Mouse (Mus musculus) lung, embryonic 16.5 days (tissue): ENCODE results near the gene Ccdc8. TPM values are rescaled to one million over a fixed set of nuclear protein-coding genes. Genes with fewer than 3 reads are reported as not detected.
A peak's percentile ranks its signal among the peaks of the same experiment; 100 is the strongest.

Experiments used
- ATAC-seq: fragments of 200-750 bp; cut with Nextera tagmentation; 2 replicates; pipeline ENCODE4 v1.8.0; 2017; ENCODE audit warnings: low read depth, mild to moderate bottlenecking, moderate library complexity
- H3K27ac ChIP-seq: fragments of 300-500 bp; sonication (generic); 2 replicates; pipeline ENCODE4 v1.5.1; 2014; ENCODE audit warnings: mild to moderate bottlenecking, control low read depth, low read length
- H3K27me3 ChIP-seq: fragments of 300-500 bp; sonication (generic); 2 replicates; pipeline ENCODE4 v1.6.1; 2014; ENCODE audit warnings: low read depth, low read length, mixed read lengths; ENCODE audit not compliant: control insufficient read depth, insufficient read depth
- H3K36me3 ChIP-seq: fragments of 300-500 bp; sonication (generic); 2 replicates; pipeline ENCODE4 v1.6.1; 2014; ENCODE audit warnings: low read length; ENCODE audit not compliant: control insufficient read depth, insufficient read depth
- H3K4me1 ChIP-seq: fragments of 300-500 bp; sonication (generic); replicated peaks from 2 replicates; pipeline ENCODE4 v1.6.1; 2014; ENCODE audit warnings: low read length, mixed read lengths; ENCODE audit not compliant: control insufficient read depth, insufficient read depth
- H3K4me2 ChIP-seq: fragments of 300-500 bp; sonication (generic); 2 replicates; pipeline ENCODE4 v1.6.1; 2014; ENCODE audit warnings: low read depth, low read length, control low read depth
- H3K4me3 ChIP-seq: fragments of 300-500 bp; sonication (generic); 2 replicates; pipeline ENCODE4 v1.5.1; 2014; ENCODE audit warnings: mild to moderate bottlenecking, low read length, control low read depth
- H3K9ac ChIP-seq: fragments of 300-500 bp; sonication (generic); 2 replicates; pipeline ENCODE4 v1.6.1; 2014; ENCODE audit warnings: low read length, control low read depth
- H3K9me3 ChIP-seq: fragments of 300-500 bp; sonication (generic); 2 replicates; pipeline ENCODE4 v1.6.1; 2016; ENCODE audit warnings: low read length; ENCODE audit not compliant: control insufficient read depth
- WGBS: fragments of 180-500 bp; shearing (Covaris S2); extraction: QIAGEN DNeasy Blood & Tissue Kit; methylation state at CpG from one replicate; pipeline ENCODE4 v1.1.7; 2014; 5-methylcytosine and 5-hydroxymethylcytosine counted together
- polyA plus RNA-seq: library from polyadenylated mRNA; unstranded; fragments of >200 nt; fragmentation: Nextera tagmentation; extraction: Ambion mirVana; gene quantifications from 2 replicates; pipeline ENCODE4 v1.2.1, GENCODE M21; 2015

Gene Ccdc8
- polyA plus RNA-seq, 1 experiment from 2014 or later: 43.8 TPM

GRCm38 (mm10) chr7:17002375-17003195, 10.1 kb downstream of the Ccdc8 start:
- H3K9me3 ChIP-seq: no peaks in the 10 kb centered on the region
- H3K36me3 ChIP-seq: peaks cover 38% of the 10 kb centered on the region
- no peak overlapping the region for H3K4me3 ChIP-seq
- no peaks in the 10 kb centered on the region for H3K27me3 ChIP-seq
- ATAC-seq: peak; percentile 66
- no peak overlapping the region for H3K4me2 ChIP-seq
- 11% methylated on average over 7 of the region's 7 CpGs for WGBS
- peaks cover 13% of the 10 kb centered on the region for H3K4me1 ChIP-seq
- no peak overlapping the region for H3K9ac ChIP-seq
- peak overlapping the region; percentile 30; the same call in 1 of the 2 replicates for H3K27ac ChIP-seq

GRCm38 (mm10) chr7:17003230-17003960, 10.9 kb downstream of the Ccdc8 start:
- peak; percentile 18 for ATAC-seq
- H3K27me3 ChIP-seq: no peaks in the 10 kb centered on the region
- no peak overlapping the region for H3K4me3 ChIP-seq
- 0 out of 2 replicates have a peak overlapping the region, but pooled peaks have one; percentile 30 for H3K27ac ChIP-seq
- H3K4me1 ChIP-seq: peaks cover 9% of the 10 kb centered on the region; the same call in 1 of the 2 replicates
- H3K4me2 ChIP-seq: no peak overlapping the region
- WGBS: 62% methylated on average over 7 of the region's 7 CpGs
- no peaks in the 10 kb centered on the region for H3K9me3 ChIP-seq
- no peak overlapping the region for H3K9ac ChIP-seq
- peaks cover 44% of the 10 kb centered on the region for H3K36me3 ChIP-seq

GRCm38 (mm10) chr7:17004716-17005115, 12.2 kb downstream of the Ccdc8 start:
- ATAC-seq: no peak
- H3K27ac ChIP-seq: no peak overlapping the region
- no peak overlapping the region for H3K9ac ChIP-seq
- H3K4me2 ChIP-seq: no peak overlapping the region
- no peak overlapping the region for H3K4me3 ChIP-seq
- no peaks in the 10 kb centered on the region for H3K9me3 ChIP-seq
- H3K36me3 ChIP-seq: peaks cover 47% of the 10 kb centered on the region
- H3K4me1 ChIP-seq: peaks cover 3% of the 10 kb centered on the region; the same call in 1 of the 2 replicates
- H3K27me3 ChIP-seq: no peaks in the 10 kb centered on the region
- 75% methylated on average over 7 of the region's 7 CpGs for WGBS

- Histone ChIP-seq H3K9me3 (no peaks in the 10 kb centered on the region), H3K27ac (no peak overlapping the region), H3K4me3 (no peak overlapping the region), H3K4me1 (peaks cover 3% of the 10 kb centered on the region; the same call in 1 of the 2 replicates), H3K4me2 (no peak overlapping the region), H3K27me3 (no peaks in the 10 kb centered on the region), H3K9ac (no peak overlapping the region), H3K36me3 (peaks cover 51% of the 10 kb centered on the region)
- ATAC-seq: no peak
- WGBS: 70% methylated on average over 4 of the region's 4 CpGs
Observed at GRCm38 (mm10) chr7:17007300-17007699, 14.8 kb downstream of the Ccdc8 start.

GRCm38 (mm10) chr7:17009326-17010009, 17.0 kb downstream of the Ccdc8 start:
- 89% methylated on average over 16 of the region's 16 CpGs for WGBS
- H3K4me1 ChIP-seq: no peaks in the 10 kb centered on the region
- H3K27me3 ChIP-seq: no peaks in the 10 kb centered on the region
- H3K4me2 ChIP-seq: no peak overlapping the region
- H3K27ac ChIP-seq: no peak overlapping the region
- H3K9me3 ChIP-seq: no peaks in the 10 kb centered on the region
- ATAC-seq: no peak
- H3K36me3 ChIP-seq: peaks cover 62% of the 10 kb centered on the region
- no peak overlapping the region for H3K9ac ChIP-seq
- H3K4me3 ChIP-seq: no peak overlapping the region

GRCm38 (mm10) chr7:17010010-17010347, 17.5 kb downstream of the Ccdc8 start:
- Histone ChIP-seq H3K36me3 (peaks cover 63% of the 10 kb centered on the region), H3K9me3 (no peaks in the 10 kb centered on the region), H3K27ac (no peak overlapping the region), H3K4me2 (no peak overlapping the region), H3K4me1 (no peaks in the 10 kb centered on the region), H3K9ac (no peak overlapping the region), H3K4me3 (no peak overlapping the region), H3K27me3 (no peaks in the 10 kb centered on the region)
- WGBS: 77% methylated on average over 5 of the region's 5 CpGs
- ATAC-seq: no peak

- WGBS: 88% methylated on average over 7 of the region's 7 CpGs
- H3K27me3 ChIP-seq: no peaks in the 10 kb centered on the region
Observed at GRCm38 (mm10) chr7:17011909-17012590, 19.5 kb downstream of the Ccdc8 start.

GRCm38 (mm10) chr7:17015381-17015780, 22.9 kb downstream of the Ccdc8 start:
- Histone ChIP-seq H3K27me3 (no peaks in the 10 kb centered on the region), H3K9ac (no peak overlapping the region), H3K9me3 (no peaks in the 10 kb centered on the region), H3K27ac (no peak overlapping the region), H3K4me2 (no peak overlapping the region), H3K4me1 (peaks cover 5% of the 10 kb centered on the region; the same call in 1 of the 2 replicates), H3K4me3 (no peak overlapping the region), H3K36me3 (peaks cover 52% of the 10 kb centered on the region)
- WGBS: 81% methylated on average over 6 of the region's 6 CpGs
- no peak for ATAC-seq

More at GRCm38 (mm10) chr7:17011909-17012590, 19.5 kb downstream of the Ccdc8 start:
- ATAC-seq: no peak
- Histone ChIP-seq H3K9me3 (no peaks in the 10 kb centered on the region), H3K27ac (no peak overlapping the region), H3K4me3 (no peak overlapping the region), H3K4me2 (no peak overlapping the region), H3K4me1 (no peaks in the 10 kb centered on the region), H3K9ac (no peak overlapping the region), H3K36me3 (peaks cover 62% of the 10 kb centered on the region)
